In the genomic region with DNA sequence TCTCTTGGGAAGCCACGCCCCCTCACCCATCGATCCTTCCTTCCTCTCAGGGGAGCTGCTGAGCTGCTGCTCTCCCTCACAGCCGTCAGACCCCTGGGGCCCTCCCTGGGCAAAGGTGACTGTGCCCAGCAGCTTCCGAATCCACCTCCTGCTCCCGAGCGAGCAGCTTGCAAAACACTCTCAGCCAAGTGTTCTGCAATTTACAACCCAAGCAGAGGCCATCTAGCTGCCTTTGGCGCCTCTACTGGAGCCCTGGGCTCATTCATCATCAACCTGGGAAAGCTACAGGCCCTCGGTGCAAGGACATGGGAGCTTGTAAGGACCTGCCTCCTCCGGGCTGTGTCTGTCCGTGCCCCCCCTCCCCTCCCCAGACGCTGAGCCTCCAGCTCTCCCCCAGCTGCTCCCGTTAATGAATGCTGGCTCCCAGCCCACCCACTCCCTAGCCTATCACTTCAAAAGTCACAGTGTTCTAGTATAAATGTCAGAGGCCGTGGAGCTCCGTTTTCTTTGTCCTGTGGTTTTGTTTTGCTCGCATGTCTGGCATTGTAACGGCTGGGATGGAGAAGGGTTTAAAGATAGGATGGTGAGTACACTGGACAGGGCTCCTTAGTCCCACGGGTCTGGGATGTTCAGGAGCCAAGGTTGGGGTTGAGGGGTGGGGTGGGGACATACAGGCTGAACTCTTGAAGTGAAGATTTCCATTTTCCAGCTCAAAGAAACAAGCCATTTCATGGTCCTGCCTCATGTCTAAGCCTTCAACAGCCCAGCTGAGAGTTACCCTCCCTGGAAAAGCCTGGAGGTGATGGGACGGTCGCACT, we compare ENCODE assay signal across 8 mouse cellular contexts. TPM values are rescaled to one million over a fixed set of nuclear protein-coding genes. Genes with fewer than 3 reads are reported as not detected.
A peak's percentile ranks its signal among the peaks of the same experiment; 100 is the strongest.
DNase-seq lines count a peak whose midpoint lies in the region; ATAC-seq lines count a peak whose summit lies in the region.

No protein-coding gene starts in this region.

- H3K9me3 ChIP-seq in embryonic facial prominence, embryonic 13.5 days, result no peaks in the 10 kb centered on the region
- no peaks in the 10 kb centered on the region for H3K9me3 ChIP-seq in stomach, embryonic 14.5 days (ENCODE audit: control insufficient read depth, low read depth, low read length)

- H3K27ac ChIP-seq in embryonic facial prominence, embryonic 13.5 days, result 0 out of 2 replicates have a peak overlapping the region, but pooled peaks have one; percentile 5
- peak overlapping the region; percentile 0; the same call in 1 of the 2 replicates for H3K27ac ChIP-seq in stomach, embryonic 14.5 days (ENCODE audit: low read length)

- H3K4me2 ChIP-seq in embryonic facial prominence, embryonic 13.5 days, result peak overlapping the region; percentile 61
- peak overlapping the region; percentile 46 for H3K4me2 ChIP-seq in stomach, embryonic 14.5 days (replicated peaks; ENCODE audit: low read depth, low read length)

- peak overlapping the region; percentile 30 for H3K4me3 ChIP-seq in embryonic facial prominence, embryonic 13.5 days
- H3K4me3 ChIP-seq in stomach, embryonic 14.5 days (ENCODE audit: low read depth, low read length), result no peak overlapping the region; the same call in 1 of the 2 replicates

- no peaks in the 10 kb centered on the region; the same call in 1 of the 2 replicates for H3K27me3 ChIP-seq in embryonic facial prominence, embryonic 13.5 days
- no peaks in the 10 kb centered on the region for H3K27me3 ChIP-seq in stomach, embryonic 14.5 days (ENCODE audit: control insufficient read depth, insufficient read depth, low read length)

- peaks cover 36% of the 10 kb centered on the region for H3K4me1 ChIP-seq in embryonic facial prominence, embryonic 13.5 days
- H3K4me1 ChIP-seq in stomach, embryonic 14.5 days (ENCODE audit: control insufficient read depth, insufficient read depth, low read length), result peaks cover 13% of the 10 kb centered on the region

- 11% methylated on average over 19 of the region's 19 CpGs for WGBS in embryonic facial prominence, embryonic 13.5 days
- 12% methylated on average over 19 of the region's 19 CpGs for WGBS in stomach, embryonic 14.5 days

- peak; percentile 54 for DNase-seq in adrenal gland, postnatal 10 days
- DNase-seq in heart, postnatal 10 days, result peak; percentile 40 to 53
- DNase-seq in kidney, postnatal 14 days, result peak; percentile 49
- DNase-seq in right cerebral cortex, postnatal 14 days, result no peak

- ATAC-seq in CD4-positive, CD25-positive, alpha-beta regulatory T cell, adult 4 months, result peak; percentile 16
- ATAC-seq in embryonic facial prominence, embryonic 13.5 days (ENCODE audit: insufficient number of reproducible peaks, insufficient read depth, low FRiP score, low TSS enrichment, low read depth), result 0 out of 2 replicates have a peak, but pooled peaks have one; percentile 62
- peak; percentile 67 for ATAC-seq in megakaryocyte, adult 5-6 weeks (ENCODE audit: poor library complexity, severe bottlenecking)
- ATAC-seq in stomach, embryonic 14.5 days (ENCODE audit: insufficient number of reproducible peaks, insufficient read depth, low FRiP score, low read depth), result peak; percentile 73

- peak overlapping the region; percentile 47 for H3K9ac ChIP-seq in embryonic facial prominence, embryonic 13.5 days
- H3K9ac ChIP-seq in stomach, embryonic 14.5 days (replicated peaks; ENCODE audit: low read depth, low read length), result no peak overlapping the region; the same call in 1 of the 2 replicates

- H3K36me3 ChIP-seq in embryonic facial prominence, embryonic 13.5 days, result no peaks in the 10 kb centered on the region
- no peaks in the 10 kb centered on the region for H3K36me3 ChIP-seq in stomach, embryonic 14.5 days (ENCODE audit: control insufficient read depth, insufficient read depth, low read length)

- intact Hi-C loops in heart, postnatal 10 days (cut with DNase I), result no loop called here

RNA-seq across cellular contexts. Expression of a gene that starts 35.2 kb away (rescaled TPM):
- under 1 TPM; 0.44 to 0.47 TPM for polyA plus RNA-seq in CD4-positive, CD25-positive, alpha-beta regulatory T cell, adult 4 months (2017; shearing (Covaris generic))
- total RNA-seq in adrenal gland, postnatal 10 days (2021), result under 1 TPM in 1 of 2 experiments, not detected in 1; 0.27 TPM
- polyA plus RNA-seq in embryonic facial prominence, embryonic 13.5 days (2015; fragmentation: Nextera tagmentation; extraction: Ambion mirVana), result not detected in 2 replicates
- under 1 TPM in 1 of 2 experiments, not detected in 1; 0.77 TPM for total RNA-seq in heart, postnatal 10 days (2021)
- not detected in 2 replicates for total RNA-seq in megakaryocyte, adult 5-6 weeks (2015)
- not detected in 2 replicates for total RNA-seq in megakaryocyte, adult 5-6 weeks (2017)
- polyA plus RNA-seq in stomach, embryonic 14.5 days (2014; fragmentation: Nextera tagmentation; extraction: Ambion mirVana), result 0.13 TPM in 1 of 2 replicates, not detected in the other

Comparison
In these comparisons a context has a peak if more than half of its experiments do, and no peak if none do; other contexts are left out.
1. ATAC-seq: peak in every context shown above with its lines; median percentile 73 in stomach, embryonic 14.5 days; 67 in megakaryocyte, adult 5-6 weeks; 62 in embryonic facial prominence, embryonic 13.5 days; 16 in CD4-positive, CD25-positive, alpha-beta regulatory T cell, adult 4 months.